ENCODE assay signal across 8 mouse cellular contexts in the genomic region with DNA sequence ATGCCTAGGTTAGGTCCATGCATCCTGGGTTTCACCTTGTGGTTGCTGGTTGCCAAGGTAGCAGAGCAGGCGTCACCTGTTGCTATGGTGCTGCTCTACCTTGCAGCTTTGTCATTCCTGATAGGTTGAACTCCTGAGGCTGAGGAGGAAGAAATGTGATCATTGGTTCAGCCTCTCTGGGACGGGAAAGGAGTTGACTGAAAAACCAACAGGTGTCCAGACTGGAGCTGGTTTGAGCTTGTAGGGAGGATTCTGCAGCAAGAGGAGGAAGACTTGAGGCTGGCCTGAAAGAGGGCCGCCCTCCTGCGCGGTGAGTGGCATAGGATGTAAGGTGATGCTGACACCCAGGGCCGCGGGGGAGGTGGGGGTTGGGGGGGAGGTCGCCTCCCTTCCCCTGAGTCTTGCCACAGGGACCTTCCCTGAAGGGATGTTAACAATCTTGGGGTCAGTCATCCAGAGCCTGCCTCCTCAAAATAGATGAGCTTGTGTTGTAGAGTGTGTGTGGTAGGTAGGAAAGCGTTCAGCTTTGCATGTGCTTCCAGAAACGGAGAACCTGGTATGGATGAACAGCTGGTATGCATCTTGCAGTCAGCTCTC. TPM values are rescaled to one million over a fixed set of nuclear protein-coding genes. Genes with fewer than 3 reads are reported as not detected.
DNase-seq lines count a peak whose midpoint lies in the region; ATAC-seq and TF ChIP-seq lines count a peak whose summit lies in the region.

No protein-coding gene starts in this region.

- intact Hi-C loops in left cerebral cortex, adult 2 months (cut with DNase I) = no loop called here
- intact Hi-C loops in heart, postnatal 14 days (cut with DNase I) = no loop called here

- no peak for TF ChIP-seq CTCF in E14TG2a.4 (conservative IDR thresholded peaks at IDR 0.05; ENCODE audit: low read length)
- no peak for TF ChIP-seq CTCF in left cerebral cortex, adult 2 months (IDR thresholded peaks at IDR 0.05)

- H3K4me3 ChIP-seq in E14TG2a.4 (replicated peaks; ENCODE audit: low read length) = peak overlapping the region; percentile 53
- H3K4me3 ChIP-seq in hindbrain, embryonic 13.5 days = no peak overlapping the region
- peak overlapping the region; percentile 19; the same call in 1 of the 2 replicates for H3K4me3 ChIP-seq in left cerebral cortex, adult 2 months
- H3K4me3 ChIP-seq in neural tube, embryonic 13.5 days = no peak overlapping the region

- peaks cover 7% of the 10 kb centered on the region; the same call in 1 of the 2 replicates for H3K4me1 ChIP-seq in E14TG2a.4 (replicated peaks; ENCODE audit: low read depth, low read length)
- H3K4me1 ChIP-seq in hindbrain, embryonic 13.5 days (replicated peaks) = peaks cover 6% of the 10 kb centered on the region; the same call in 1 of the 2 replicates
- 0 out of 2 replicates have a peak, but pooled peaks cover 5% of the 10 kb centered on the region for H3K4me1 ChIP-seq in neural tube, embryonic 13.5 days (replicated peaks)

- 11% methylated on average over 10 of the region's 10 CpGs for WGBS in hindbrain, embryonic 13.5 days
- 14% methylated on average over 10 of the region's 10 CpGs for WGBS in neural tube, embryonic 13.5 days

- 0 out of 2 replicates have a peak, but pooled peaks cover under 1% of the 10 kb centered on the region for H3K36me3 ChIP-seq in E14TG2a.4 (ENCODE audit: insufficient read depth, low read length)
- H3K36me3 ChIP-seq in hindbrain, embryonic 13.5 days = peaks cover 11% of the 10 kb centered on the region
- peaks cover 13% of the 10 kb centered on the region; the same call in 1 of the 2 replicates for H3K36me3 ChIP-seq in neural tube, embryonic 13.5 days

- no peaks in the 10 kb centered on the region for H3K27me3 ChIP-seq in E14TG2a.4 (ENCODE audit: insufficient read depth, low read length)
- H3K27me3 ChIP-seq in hindbrain, embryonic 13.5 days = no peaks in the 10 kb centered on the region
- no peaks in the 10 kb centered on the region for H3K27me3 ChIP-seq in neural tube, embryonic 13.5 days

- H3K4me2 ChIP-seq in hindbrain, embryonic 13.5 days = no peak overlapping the region
- H3K4me2 ChIP-seq in neural tube, embryonic 13.5 days = no peak overlapping the region

- peak; percentile 44 for DNase-seq in embryo, embryonic 10.5 days (ENCODE audit: low spot score)
- DNase-seq in left cerebral cortex, adult 2 months (ENCODE audit: extremely low spot score in 1 of 2, low spot score in 2 of 2) = peak; percentile 24 to 53
- DNase-seq in heart, postnatal 14 days = no peak
- DNase-seq in thymus, postnatal 36 days = no peak

- H3K9me3 ChIP-seq in E14TG2a.4 (ENCODE audit: low read length) = no peaks in the 10 kb centered on the region
- no peaks in the 10 kb centered on the region for H3K9me3 ChIP-seq in hindbrain, embryonic 13.5 days
- H3K9me3 ChIP-seq in neural tube, embryonic 13.5 days = no peaks in the 10 kb centered on the region

- H3K27ac ChIP-seq in hindbrain, embryonic 13.5 days = no peak overlapping the region
- no peak overlapping the region for H3K27ac ChIP-seq in left cerebral cortex, adult 2 months
- no peak overlapping the region for H3K27ac ChIP-seq in neural tube, embryonic 13.5 days (replicated peaks)

- peak; percentile 75 for ATAC-seq in hindbrain, embryonic 13.5 days (ENCODE audit: low FRiP score)
- ATAC-seq in neural tube, embryonic 13.5 days (ENCODE audit: low read depth) = peak; percentile 61
- ATAC-seq in cerebellum, adult (ENCODE audit: insufficient number of reproducible peaks, low FRiP score, low TSS enrichment) = no peak

- H3K9ac ChIP-seq in hindbrain, embryonic 13.5 days = no peak overlapping the region
- H3K9ac ChIP-seq in neural tube, embryonic 13.5 days = no peak overlapping the region

RNA-seq across cellular contexts. Expression of a gene that starts 0.8 kb away (rescaled TPM):
- 0.06 TPM in 1 of 2 replicates, not detected in the other for polyA plus RNA-seq in hindbrain, embryonic 13.5 days (2015; fragmentation: Nextera tagmentation; extraction: Ambion mirVana)
- 1 to 10 TPM; 2.0 to 2.1 TPM for total RNA-seq in left cerebral cortex, adult 2 months (2021)
- polyA plus RNA-seq in neural tube, embryonic 13.5 days (2015; fragmentation: Nextera tagmentation; extraction: Ambion mirVana) = 0.04 TPM in 1 of 2 replicates, not detected in the other
- total RNA-seq in heart, postnatal 14 days (2021) = under 1 TPM; 0.05 TPM

Comparison
In these comparisons a context has a peak if more than half of its experiments do, and no peak if none do; other contexts are left out.
1. H3K4me3 ChIP-seq: peak in E14TG2a.4 (single experiment) and left cerebral cortex, adult 2 months (single experiment); none in hindbrain, embryonic 13.5 days (single experiment) and neural tube, embryonic 13.5 days (single experiment).
2. DNase-seq: peak in embryo, embryonic 10.5 days (single experiment) and left cerebral cortex, adult 2 months (2 of 2); none in heart, postnatal 14 days (0 of 2) and thymus, postnatal 36 days (0 of 2).